Mouse (Mus musculus) layer of hippocampus, adult 2 months (tissue): ENCODE results near the gene Aen. TPM values are rescaled to one million over a fixed set of nuclear protein-coding genes. Genes with fewer than 3 reads are reported as not detected.
A peak's percentile ranks its signal among the peaks of the same experiment; 100 is the strongest.

Source experiments
- DNase-seq, 2 experiments: peaks; one replicate each; pipeline ENCODE4 v3.0.0; 2022; ENCODE audit warnings: low spot score in 2 of 2
- H3K27ac ChIP-seq: fragments of 200-600 bp; 2 replicates; pipeline ENCODE4 v1.8.1; 2022
- H3K4me3 ChIP-seq: fragments of 200-600 bp; 2 replicates; pipeline ENCODE4 v1.8.1; 2022; ENCODE audit warnings: mild to moderate bottlenecking
- CTCF ChIP-seq: fragments of 200-600 bp; conservative IDR thresholded peaks from 2 replicates; pipeline ENCODE4 v1.8.1; 2022; ENCODE audit warnings: antibody characterized with exemption, mild to moderate bottlenecking, moderate library complexity
- long read RNA-seq, 2 experiments: library from polyadenylated mRNA; stranded (forward); transcript quantifications; one replicate each; pipeline ENCODE4 v2.0.0; 2021; ENCODE audit warnings: borderline mapping rate in 2 of 2
- total RNA-seq, 2 experiments: library from RNA; stranded (reverse); gene quantifications; 2 replicates each; pipeline ENCODE4 v1.2.3; 2021

Aen gene
- 10 to 100 TPM; 20.8 to 23.7 TPM for total RNA-seq
- long read RNA-seq, experiment 1, full-length matches to known transcripts: 33 of 35 reads
- long read RNA-seq, experiment 1, partial matches to known transcripts: 1 of 35 reads
- long read RNA-seq, experiment 1, other reads (novel, unspliced or antisense): 1 of 35 reads
- long read RNA-seq, experiment 2, full-length matches to known transcripts: 33 of 40 reads
- long read RNA-seq, experiment 2, partial matches to known transcripts: 4 of 40 reads
- long read RNA-seq, experiment 2, other reads (novel, unspliced or antisense): 3 of 40 reads

GRCm38 (mm10) chr7:78895653-78896333, at the start of gene Aen:
TSS of gene Aen (plus strand) at chr7:78895854.
- DNase-seq: peak; percentile 96 to 97
- Histone ChIP-seq H3K27ac (peak within 1 kb of the TSS; percentile 82), H3K4me3 (peak within 1 kb of the TSS; percentile 94)
- TF ChIP-seq CTCF: no peak

GRCm38 (mm10) chr7:78846066-78846716, 49.5 kb upstream of the Aen start:
- peak overlapping the region; percentile 88 for H3K4me3 ChIP-seq

GRCm38 (mm10) chr7:78846737-78847434, 48.8 kb upstream of the Aen start, which contains the start of gene Det1:
TSS of gene Det1 (minus strand) at chr7:78847263.
- Histone ChIP-seq H3K4me3 (peak within 1 kb of the TSS; percentile 88), H3K27ac (peak within 1 kb of the TSS; percentile 97)
- peak; percentile 91 for TF ChIP-seq CTCF
- DNase-seq: peak; percentile 90 to 91

More at GRCm38 (mm10) chr7:78846066-78846716, 49.5 kb upstream of the Aen start:
- H3K27ac ChIP-seq: peak overlapping the region; percentile 97
- no peak for DNase-seq
- TF ChIP-seq CTCF: no peak

- no peak for DNase-seq
- Histone ChIP-seq H3K27ac (no peak overlapping the region), H3K4me3 (no peak overlapping the region)
- no peak for TF ChIP-seq CTCF
Observed at GRCm38 (mm10) chr7:78854051-78854450, 41.6 kb upstream of the Aen start.

- no peak for TF ChIP-seq CTCF
Observed at GRCm38 (mm10) chr7:78855044-78855655, 40.5 kb upstream of the Aen start.

GRCm38 (mm10) chr7:78863796-78864445, 31.7 kb upstream of the Aen start:
- TF ChIP-seq CTCF: no peak
- no peak overlapping the region for H3K4me3 ChIP-seq
- DNase-seq: no peak

More at GRCm38 (mm10) chr7:78855044-78855655, 40.5 kb upstream of the Aen start:
- no peak overlapping the region for H3K4me3 ChIP-seq
- H3K27ac ChIP-seq: no peak overlapping the region
- no peak for DNase-seq

GRCm38 (mm10) chr7:78864446-78864802, 31.2 kb upstream of the Aen start:
- H3K4me3 ChIP-seq: no peak overlapping the region
- no peak for TF ChIP-seq CTCF
- no peak for DNase-seq

More at GRCm38 (mm10) chr7:78863796-78864445, 31.7 kb upstream of the Aen start:
- no peak overlapping the region for H3K27ac ChIP-seq

GRCm38 (mm10) chr7:78865212-78865949, 30.3 kb upstream of the Aen start:
- TF ChIP-seq CTCF: no peak
- DNase-seq: no peak
- no peak overlapping the region for H3K4me3 ChIP-seq
- H3K27ac ChIP-seq: no peak overlapping the region

More at GRCm38 (mm10) chr7:78864446-78864802, 31.2 kb upstream of the Aen start:
- H3K27ac ChIP-seq: no peak overlapping the region

GRCm38 (mm10) chr7:78868731-78869130, 26.9 kb upstream of the Aen start:
- no peak overlapping the region for H3K27ac ChIP-seq
- DNase-seq: no peak
- H3K4me3 ChIP-seq: no peak overlapping the region
- TF ChIP-seq CTCF: no peak

GRCm38 (mm10) chr7:78872366-78872765, 23.3 kb upstream of the Aen start:
- TF ChIP-seq CTCF: no peak
- H3K27ac ChIP-seq: no peak overlapping the region
- H3K4me3 ChIP-seq: no peak overlapping the region
- DNase-seq: no peak

GRCm38 (mm10) chr7:78872831-78873230, 22.8 kb upstream of the Aen start:
- no peak for TF ChIP-seq CTCF
- DNase-seq: no peak
- H3K27ac ChIP-seq: no peak overlapping the region
- H3K4me3 ChIP-seq: no peak overlapping the region
